Mouse (Mus musculus): Measurements from ENCODE around the gene Sbno1.

DNA sequence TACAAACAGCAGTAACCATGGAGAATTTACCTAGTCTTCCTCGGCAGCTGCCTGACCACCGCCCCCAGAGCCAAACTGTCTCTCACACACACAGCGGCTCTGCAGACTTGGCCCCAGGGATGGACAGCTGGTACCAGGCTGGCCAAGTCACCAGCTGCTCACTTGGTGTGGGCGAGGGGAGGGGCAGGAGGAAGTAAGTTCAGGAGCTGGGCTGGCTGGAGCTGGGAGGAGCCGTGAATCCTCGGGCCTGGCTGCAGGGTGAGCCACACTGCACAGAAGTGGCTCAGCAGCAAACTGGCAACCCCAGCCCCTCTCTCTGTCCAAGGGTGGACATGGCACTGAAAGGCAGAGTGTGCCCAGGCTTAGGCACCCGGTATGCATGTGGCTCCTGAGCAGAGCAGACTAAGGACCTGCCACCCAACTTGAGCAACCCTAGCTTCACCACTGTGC is 74.7 kb downstream of the Sbno1 start:
- TF ChIP-seq GATA1 (IDR thresholded peaks at IDR 0.05; ENCODE audit: low read length), result no peak
- no peak for TF ChIP-seq TAL1 (IDR thresholded peaks at IDR 0.05; ENCODE audit: low read length)
